Mouse (Mus musculus) cerebellum, adult 2 months (tissue): ENCODE measurements at regions not wholly inside any gene's neighbourhood (a gene's known extent, or its start where the extent isn't known, plus 50 kb on each side); places are given as distances from the start of the nearest gene placed in this dataset.

ENCODE experiments used
- CTCF ChIP-seq: fragments of 200-500 bp; IDR thresholded peaks from 2 replicates; pipeline ENCODE4 v1.5.1; 2011; ENCODE audit warnings: low read depth, mild to moderate bottlenecking, control low read depth, low read length, moderate library complexity, borderline replicate concordance; ENCODE audit not compliant: insufficient read depth
- POLR2A ChIP-seq: fragments of 200-500 bp; IDR thresholded peaks from 2 replicates; pipeline ENCODE4 v1.6.1; 2011; ENCODE audit warnings: low read length, control low read depth, borderline replicate concordance; ENCODE audit not compliant: insufficient read depth

DNA sequence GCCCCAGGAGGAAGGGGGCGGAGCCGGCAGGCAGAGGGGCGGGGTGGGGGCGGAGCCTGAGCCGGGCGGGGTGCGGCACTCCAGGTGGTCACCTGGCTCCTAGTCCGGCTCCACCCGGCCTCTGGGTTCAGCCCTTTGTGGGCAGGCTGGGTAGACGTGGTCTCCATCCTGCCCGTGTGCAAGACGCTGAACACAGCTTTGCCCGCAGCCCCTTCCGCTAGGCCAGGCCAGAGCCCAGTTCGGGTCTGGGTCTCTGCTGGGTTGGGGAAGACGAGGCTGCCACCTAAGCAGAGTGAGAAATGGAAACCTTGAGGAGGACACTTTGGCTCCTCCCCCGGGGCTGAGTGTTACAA is 161.4 kb upstream of the Nfe2l3 start:
- TF ChIP-seq CTCF (no peak), POLR2A (no peak)
